Mouse (Mus musculus): ENCODE results near the gene Rims3. TPM values are rescaled to one million over a fixed set of nuclear protein-coding genes. Genes with fewer than 3 reads are reported as not detected.

Gene Rims3
- total RNA-seq, 2 experiments from 2014 or later, result 24.2 to 30.6 TPM

DNA sequence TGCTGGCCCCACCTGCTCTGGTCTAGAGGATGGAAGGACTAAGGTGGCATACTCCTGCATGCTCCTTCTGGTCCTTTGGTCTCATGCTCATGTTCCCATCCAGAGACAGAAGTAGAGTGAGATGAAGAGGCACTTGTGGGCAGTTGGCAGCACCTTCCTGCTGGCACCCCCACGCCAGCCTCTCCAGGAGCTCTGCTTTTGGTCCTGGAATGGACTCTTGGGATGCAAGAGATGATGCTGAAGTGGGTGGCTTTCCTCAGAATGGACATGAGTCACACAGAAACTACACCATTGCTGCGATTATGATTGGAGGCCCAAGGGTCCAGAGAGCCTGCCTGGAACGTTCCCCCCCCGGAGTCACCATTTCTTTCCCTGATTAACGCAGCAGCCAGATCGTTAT is 5.7 kb upstream of the Rims3 start:
- DNase-seq (ENCODE audit: extremely low spot score in 1 of 2, low spot score in 1 of 2), result no peak

DNA sequence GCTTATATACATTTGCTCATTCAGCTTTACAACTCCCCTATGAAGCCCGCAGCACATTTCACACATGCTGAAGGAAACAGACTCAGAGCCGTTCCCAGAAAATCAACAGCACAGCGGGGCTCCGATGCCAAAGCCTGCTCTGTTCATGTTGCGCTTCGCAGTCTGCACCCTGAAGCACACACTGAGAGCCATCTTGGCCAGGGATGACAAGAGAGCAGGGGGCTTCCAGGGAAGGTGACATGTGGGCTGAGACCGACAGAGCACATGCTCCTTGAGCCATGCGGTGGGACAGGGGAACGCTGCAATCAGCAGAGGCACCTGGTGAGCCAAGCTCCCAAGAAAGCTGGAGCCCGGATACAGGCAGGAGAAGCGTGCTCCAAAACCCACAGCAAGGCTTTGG is 5.2 kb upstream of the Rims3 start:
- no peak for DNase-seq (ENCODE audit: extremely low spot score in 1 of 2, low spot score in 1 of 2)

DNA sequence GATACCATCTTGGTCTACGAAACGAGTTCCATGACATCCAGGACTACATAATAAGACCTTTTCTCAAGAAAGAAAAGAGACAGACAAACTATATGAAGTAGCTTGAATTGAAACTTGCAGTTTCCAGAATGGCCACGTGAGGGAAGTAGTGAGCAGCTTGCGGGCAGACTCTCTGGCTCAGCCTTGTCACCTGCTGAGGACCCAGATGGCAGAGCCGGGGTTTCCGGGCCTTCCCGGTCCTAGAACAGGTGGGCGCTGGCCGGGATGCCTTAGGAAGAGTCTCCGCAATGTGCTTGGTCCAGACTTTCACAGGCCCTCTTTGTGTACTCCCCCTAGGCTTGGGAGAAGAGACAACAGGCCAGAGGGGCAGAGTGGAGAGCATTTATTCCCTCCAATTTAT is 3.7 kb upstream of the Rims3 start:
- DNase-seq (ENCODE audit: extremely low spot score in 1 of 2, low spot score in 1 of 2), result peak in 1 of 2 experiments; percentile 90

DNA sequence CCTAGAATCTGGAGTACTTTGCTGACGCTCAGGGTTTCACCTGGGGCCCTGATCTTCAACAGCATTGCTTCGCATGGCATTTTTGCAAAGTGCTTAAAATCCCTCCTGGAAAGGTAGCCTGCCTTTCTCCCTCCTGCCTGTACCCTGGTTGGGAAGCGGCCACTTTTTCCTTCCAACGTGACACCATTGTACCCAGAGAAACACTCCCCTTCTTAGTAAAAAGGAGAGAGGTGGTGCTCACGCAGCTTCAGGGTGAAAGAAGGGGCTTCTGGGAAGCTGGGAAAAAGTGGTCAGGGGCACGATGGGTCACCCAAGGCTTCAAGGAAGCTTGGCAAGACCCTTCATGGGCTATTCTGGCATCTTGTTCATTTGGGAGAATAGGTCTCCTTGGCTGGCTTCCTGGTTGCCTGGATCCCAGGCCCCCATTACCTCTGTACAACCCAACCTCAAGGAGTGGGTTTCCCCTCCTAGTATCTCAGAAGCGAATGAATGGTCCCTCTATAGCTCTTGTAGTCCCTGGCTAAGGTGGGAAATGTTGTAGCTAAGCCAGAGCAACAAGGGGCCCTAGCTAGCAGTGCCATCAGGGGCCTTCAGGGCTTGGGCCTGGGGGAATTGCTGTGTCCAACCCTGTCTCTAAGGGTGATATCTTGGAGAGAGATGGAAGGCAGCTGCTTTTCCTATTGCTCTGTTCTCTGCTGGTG is 894 bp downstream of the Rims3 start:
- DNase-seq (ENCODE audit: extremely low spot score in 1 of 2, low spot score in 1 of 2), result no peak

DNA sequence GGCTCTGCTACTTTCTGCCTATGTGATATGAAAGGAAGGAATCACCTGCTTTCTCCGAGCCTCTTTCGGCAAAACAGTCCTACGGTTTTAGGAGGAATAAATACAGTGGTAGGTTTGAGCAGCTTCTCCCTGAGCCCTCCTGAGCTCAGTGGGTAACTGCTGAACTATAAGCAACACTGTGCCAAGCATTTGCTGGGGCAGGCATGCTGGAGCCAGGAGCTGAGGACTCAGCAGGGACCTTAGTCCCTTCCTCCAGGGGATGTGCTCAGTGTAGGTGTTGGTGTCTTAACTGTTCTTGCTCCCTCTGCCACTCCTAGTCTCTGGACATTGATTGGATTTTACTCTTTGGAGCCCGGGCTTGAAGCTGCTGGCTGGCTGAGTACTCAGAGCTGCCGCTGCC is 1.8 kb downstream of the Rims3 start:
- DNase-seq (ENCODE audit: extremely low spot score in 1 of 2, low spot score in 1 of 2), result no peak

DNA sequence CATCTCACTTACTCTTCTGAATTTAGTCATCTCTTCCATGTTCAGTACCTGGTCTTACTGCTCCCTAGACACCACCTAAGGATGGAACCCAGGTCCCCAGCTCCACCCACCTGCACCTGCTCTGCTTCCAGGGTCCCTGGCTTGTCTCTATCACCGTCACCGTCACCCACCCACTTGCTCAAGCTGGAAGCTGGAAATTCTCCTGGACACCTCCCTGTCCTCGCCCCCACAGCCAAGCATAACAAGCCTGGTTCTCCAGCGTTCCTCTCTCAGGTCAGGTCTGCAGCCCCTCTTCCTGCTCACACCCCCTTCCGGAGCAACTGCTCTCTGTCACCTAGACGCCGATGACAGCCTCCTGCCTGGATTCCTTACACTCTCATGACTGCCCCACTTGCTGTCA is 5.2 kb downstream of the Rims3 start:
- no peak for DNase-seq (ENCODE audit: extremely low spot score in 1 of 2, low spot score in 1 of 2)

DNA sequence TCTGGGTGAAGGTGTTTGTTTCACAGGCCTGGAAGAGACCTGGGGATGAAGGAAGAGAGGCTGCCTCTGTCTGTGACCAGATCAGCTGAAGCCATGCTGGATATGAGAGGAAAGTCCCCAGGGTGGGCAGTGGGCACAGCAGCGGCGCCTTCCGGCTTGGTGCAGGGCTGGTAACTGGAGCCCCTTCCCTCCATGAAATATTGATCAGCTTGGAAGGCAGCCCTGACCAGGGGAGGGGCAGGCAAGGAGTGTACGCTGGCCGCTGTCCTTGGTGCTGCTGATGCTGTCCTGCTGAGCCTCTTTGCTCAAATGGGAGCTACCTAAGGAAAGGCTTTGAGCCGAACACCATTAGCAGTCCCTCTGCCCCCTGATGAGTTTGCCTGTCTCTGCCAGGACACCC is 11.6 kb downstream of the Rims3 start:
- no peak for DNase-seq (ENCODE audit: extremely low spot score in 1 of 2, low spot score in 1 of 2)

DNA sequence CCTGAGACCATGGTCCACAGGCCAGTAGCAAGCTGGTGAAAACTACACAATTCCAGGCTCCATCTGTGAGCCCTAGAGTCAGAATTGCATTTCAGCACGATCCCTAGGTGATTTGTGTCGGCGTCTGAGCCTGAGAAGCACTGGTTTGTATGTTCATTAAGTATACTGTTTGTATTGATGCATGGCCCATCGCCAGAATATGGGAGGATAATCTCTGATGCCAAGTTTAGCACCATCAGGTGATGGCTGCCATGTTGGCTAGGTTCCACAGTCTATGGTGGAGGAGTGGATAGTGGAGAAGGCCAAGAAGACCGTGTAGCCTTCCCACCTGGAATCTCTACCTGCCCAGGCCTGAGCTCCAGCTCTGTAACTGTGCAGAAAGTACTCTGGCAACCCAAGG is 13.6 kb downstream of the Rims3 start:
- DNase-seq (ENCODE audit: extremely low spot score in 1 of 2, low spot score in 1 of 2), result no peak

DNA sequence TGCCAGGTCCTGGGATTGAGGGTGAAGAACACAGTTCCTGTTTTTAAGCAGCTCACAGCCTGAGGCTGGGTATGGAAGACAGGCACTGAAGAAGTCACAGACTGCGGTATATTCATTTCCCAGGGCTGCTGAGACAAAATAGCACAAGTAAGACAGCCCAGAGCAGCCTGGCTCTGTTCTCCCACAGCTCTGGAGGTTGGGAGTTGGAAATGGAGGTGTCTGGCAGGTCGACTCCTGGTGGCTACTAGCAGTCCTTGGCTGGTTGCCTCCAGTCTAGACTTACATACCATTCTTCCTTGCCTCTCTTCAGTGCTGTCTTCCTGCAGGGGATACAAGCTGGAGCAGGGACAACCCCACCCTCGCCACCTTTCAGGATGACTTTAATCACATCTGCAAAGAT is 14.4 kb downstream of the Rims3 start:
- DNase-seq (ENCODE audit: extremely low spot score in 1 of 2, low spot score in 1 of 2), result no peak

DNA sequence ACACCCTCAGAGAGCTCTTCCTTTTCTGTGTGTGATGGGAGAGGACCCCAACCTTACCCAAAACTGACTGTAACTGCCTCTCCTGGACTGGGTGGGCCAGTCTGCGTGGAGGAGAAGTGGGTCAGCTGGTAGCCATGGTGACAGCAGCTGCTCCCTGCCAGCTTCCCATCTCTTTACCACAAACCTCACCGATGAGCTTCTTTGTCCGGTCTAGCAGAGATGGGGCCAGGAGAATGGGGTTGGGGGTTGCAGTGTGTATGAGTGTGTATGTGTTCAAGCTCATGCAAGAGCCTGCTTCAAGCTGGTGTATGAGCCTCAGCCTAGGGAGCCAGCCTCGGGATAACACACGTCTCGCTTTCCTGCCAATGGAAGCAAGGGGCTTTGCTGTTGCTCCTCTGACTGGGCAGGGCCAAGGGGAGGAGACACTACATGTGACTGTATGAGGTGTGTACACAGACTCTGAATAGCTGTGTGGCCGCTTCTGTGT is 15.7 kb downstream of the Rims3 start:
- no peak for DNase-seq (ENCODE audit: extremely low spot score in 1 of 2, low spot score in 1 of 2)

DNA sequence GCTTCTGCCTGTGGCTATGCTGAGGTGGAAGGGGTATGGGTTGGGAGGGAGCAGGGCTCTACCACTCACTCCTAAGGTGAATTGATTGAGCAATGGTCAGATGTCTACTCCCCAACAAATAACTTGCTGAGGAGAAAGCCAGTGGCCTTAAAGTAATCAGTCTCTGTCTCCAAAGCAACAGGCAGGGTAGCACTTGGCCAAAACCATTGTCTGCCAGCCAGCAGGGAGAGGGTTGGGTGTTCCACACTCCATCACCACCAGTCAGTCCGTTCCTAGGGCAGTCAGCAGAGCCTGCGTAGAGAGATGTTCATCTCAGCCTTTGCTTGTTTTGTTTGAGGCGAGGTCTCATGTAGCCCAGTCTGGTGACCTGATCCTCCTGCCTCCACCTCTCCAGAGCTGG is 21.3 kb downstream of the Rims3 start:
- no peak for DNase-seq (ENCODE audit: extremely low spot score in 1 of 2, low spot score in 1 of 2)

DNA sequence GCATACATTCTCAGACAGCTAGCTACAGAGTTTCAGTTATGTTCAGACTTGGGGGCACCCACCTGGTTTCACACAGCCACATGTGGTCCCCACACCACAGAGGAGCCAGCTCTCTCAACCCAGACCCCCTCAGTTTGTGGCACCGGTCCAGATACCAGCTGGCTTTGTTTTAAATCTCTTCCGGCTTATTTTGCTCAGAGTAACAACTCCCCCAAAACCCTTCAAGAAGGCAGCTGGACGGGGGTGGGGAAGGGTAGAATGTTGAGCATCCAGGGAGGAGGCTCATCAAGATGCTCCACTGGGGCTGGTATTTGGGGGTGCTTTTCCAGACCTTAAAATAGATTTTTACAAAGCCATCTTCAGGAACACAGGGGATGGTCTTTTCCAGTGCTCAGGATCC is 24.1 kb downstream of the Rims3 start:
- DNase-seq (ENCODE audit: extremely low spot score in 1 of 2, low spot score in 1 of 2), result no peak

DNA sequence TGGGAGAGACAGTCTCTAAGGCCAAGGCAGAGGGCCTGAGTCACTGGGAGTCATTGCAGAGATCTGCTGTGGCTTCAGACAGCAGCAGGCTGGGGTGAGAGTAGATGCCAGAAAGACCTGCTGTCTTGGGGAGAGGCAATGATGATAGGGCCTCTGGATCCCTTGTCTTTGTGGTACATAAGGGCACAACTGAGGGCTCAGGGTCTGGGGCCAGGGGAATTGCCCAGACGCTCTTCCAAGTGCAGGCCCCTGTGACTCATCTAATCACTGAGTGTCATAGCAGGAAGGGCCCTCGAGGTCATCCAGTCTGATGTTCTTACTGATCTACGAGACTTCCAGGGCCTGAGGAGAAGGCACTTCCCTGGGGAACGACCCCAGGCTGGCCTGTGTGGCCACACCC is 24.8 kb downstream of the Rims3 start:
- no peak for DNase-seq (ENCODE audit: extremely low spot score in 1 of 2, low spot score in 1 of 2)

DNA sequence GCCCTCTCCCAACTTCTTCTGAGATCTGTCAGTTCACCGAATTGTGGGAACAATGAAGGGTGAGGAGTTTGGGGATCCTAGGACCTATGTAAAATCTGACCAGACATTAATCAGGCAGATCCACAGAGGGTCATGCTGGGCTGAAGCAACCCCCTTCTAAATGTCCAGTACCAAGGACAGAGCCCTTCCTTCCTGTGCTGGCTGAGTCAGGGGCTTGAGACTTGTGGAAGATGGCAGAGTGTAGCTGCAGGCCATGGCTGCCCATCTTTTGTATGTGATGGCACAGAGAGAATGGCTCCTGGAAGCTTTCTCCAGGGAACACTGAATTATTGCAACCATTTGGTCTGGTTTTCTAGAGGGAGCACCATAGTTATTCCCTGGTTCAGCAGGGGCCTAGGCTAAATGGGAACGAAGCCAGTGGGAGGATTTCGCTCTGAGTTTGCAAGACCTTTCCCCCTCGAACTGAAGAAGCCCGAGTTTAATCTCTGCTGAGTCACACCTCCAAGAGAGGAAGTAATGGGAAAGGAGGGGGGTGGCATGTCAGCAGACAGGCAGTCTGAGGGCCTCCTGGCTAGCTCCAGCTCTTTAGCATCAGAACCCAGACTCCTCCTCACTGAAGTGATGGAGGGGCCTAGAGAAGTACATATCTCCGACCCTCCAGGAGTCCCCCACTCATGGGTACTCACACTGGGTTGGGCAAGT is 26.3 kb downstream of the Rims3 start:
- no peak for DNase-seq (ENCODE audit: extremely low spot score in 1 of 2, low spot score in 1 of 2)

DNA sequence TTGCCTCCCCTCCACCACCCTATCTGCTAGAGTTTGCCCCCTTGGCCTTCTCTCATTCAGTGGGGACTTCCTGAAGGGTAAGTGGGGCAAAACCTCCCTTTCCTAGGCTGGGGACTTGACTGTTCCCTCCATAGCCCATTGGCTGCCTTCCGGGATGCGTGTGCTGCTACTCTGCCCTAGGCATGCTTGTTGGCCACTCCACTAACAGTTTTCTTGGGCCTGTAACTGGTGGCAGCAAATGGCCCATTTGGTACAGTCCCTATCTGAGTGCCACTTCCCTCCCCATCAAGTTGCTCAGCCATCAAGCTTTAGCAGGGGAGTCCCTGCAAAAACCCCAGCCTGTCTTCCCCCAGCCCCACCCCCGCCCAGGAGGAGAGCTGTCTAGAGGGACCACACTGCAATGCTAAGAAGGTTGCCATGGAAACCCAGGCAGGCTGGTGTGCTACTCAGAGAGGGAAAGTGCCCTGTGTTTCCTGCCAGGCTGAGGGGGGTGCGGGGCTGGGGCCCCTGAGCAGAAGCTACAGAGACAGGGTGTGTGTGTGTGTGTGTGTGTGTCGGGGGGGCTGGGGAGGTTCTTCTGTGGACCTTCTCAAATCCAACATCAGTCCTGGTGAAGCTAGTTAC is 27.5 kb downstream of the Rims3 start:
- no peak for DNase-seq (ENCODE audit: extremely low spot score in 1 of 2, low spot score in 1 of 2)

DNA sequence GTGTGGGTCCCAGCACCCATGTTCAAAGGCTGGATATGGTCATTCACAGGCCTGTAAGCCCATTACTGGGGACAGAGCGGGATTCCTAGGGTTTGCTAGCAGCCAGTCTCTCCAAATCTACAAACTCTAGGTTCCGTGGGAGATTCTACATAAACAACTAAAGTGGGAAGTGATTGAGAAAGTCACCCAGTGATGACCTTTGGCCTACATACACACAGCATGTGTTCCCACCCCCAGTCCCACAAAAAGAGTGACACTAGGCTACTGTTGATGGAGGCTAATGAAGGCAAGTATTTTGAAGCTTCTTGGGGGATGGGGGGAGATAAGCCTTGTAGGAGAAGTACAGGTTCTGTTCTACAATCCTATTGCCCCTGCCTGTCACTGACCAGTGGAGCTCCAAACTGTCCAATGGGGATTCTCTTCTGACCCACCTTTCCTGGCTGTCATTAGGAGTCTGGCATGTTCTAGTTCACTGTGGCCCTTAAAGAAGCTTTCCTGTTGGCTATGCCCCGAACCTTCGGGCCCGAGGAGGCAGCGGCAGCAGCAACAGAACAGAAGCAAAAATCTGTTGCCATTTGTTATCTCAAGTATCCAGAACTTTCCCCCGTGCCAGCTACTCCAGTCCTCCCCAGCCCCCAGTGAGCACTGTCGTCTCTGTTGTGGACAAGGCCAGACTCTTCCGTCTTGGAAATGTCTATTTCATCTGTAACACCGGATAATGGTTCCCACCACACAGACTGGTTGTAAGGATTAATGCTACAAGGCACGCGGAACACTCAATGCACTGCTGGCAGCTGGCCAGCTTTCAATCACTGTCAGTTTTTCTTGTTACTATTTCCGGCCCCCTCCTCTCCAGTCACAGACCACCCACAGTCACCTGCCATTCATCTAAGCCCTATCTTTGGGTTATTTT is 30.8 kb downstream of the Rims3 start:
- no peak for DNase-seq (ENCODE audit: extremely low spot score in 1 of 2, low spot score in 1 of 2)

DNA sequence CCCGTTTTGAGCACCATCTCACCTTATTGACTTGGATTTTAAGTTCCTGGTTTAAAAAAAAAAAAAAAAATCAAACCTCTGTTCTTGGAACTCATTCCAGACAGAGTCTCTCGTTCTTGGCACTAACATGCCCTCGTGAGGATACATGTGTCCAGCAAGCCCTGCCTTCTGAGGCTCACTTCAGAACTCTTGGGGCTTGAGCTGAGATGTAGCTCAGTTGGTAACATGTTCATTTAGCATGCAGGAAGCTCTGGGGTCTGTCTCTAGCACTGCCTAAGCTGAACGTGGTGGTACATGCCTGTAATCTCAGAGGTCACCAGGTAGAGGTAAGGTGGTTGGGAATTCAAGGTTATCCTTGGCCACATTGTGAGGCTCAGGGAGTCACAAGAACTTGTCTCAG is 31.5 kb downstream of the Rims3 start:
- DNase-seq (ENCODE audit: extremely low spot score in 1 of 2, low spot score in 1 of 2), result no peak

DNA sequence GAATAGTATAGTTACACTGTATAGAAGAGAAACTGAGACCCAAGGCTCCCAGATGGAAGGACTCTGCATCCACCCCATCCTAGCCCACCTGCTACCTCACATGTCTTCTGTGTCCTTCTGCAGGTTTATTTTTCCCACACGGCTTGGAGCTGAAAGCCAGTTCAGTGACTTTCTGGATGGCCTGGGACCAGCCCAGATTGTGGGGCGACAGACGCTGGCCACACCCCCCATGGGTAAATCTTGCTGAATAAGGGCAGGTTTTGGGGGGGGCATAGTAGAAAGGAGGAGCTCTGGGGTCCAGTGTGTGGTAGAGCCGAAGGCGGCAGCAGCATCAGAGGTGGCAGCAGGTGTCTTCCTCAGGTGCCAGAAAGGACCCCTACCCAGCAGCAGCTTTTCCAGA is 32.2 kb downstream of the Rims3 start:
- DNase-seq (ENCODE audit: extremely low spot score in 1 of 2, low spot score in 1 of 2), result no peak

DNA sequence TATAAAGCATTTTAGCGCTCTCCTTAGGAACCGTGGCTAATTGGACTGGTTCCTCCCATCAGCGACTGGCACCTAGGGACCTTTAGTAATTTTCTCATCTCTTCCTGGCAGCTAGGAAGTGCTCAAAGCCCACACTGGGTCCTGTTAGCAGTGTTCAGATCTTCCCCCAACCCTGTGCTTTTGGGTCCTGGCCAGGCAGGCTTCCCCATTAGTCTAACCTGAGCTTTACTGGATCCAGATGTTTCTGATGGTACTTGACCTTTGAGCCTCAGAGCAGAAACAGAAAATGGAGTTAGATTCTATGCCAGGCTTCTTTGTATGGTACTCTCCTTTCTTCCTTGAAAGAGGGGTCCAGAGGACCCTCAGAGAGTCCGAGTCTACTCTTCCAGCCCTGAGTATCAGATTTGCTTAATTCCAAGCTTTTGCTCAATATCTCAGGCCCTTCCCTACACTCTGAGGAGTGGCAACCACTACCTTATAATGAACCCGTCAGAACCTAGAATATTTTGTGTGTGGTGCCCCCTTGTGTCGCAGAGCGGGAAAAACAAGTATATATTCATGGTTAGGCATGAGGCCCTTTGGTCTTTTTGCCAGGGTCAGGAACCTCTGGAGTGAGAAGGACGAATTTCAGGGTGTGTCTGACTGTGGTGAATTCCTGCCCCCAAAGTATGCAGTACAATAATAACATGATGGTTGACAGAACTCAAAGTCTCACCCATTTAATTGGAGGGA is 32.9 kb downstream of the Rims3 start:
- peak in 1 of 2 experiments; percentile 70 for DNase-seq (ENCODE audit: extremely low spot score in 1 of 2, low spot score in 1 of 2)

DNA sequence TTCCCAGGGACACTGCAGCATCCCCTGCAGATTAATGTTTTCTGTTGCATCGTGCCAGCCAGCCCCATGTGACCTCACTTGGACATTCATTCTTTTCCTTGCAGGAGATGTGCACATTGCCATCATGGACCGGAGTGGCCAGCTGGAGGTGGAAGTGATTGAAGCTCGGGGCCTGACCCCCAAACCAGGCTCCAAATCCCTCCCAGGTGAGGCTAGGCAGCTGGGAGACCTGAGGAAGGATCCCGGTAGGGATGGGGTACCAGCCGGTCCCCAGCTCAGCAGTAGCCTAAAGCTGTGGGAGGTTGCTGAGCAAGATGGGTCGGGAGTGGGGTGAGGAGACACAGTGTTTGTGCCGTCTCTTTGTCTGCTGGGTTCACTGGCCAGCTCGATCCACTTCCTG is 34.3 kb downstream of the Rims3 start:
- no peak for DNase-seq (ENCODE audit: extremely low spot score in 1 of 2, low spot score in 1 of 2)
